Mouse (Mus musculus) ES-E14 (cell line): ENCODE measurements at regions not wholly inside any gene's neighbourhood (a gene's known extent, or its start where the extent isn't known, plus 50 kb on each side); places are given as distances from the start of the nearest gene placed in this dataset.

Experiments used
- HCFC1 ChIP-seq: IDR thresholded peaks from 2 replicates; pipeline ENCODE4 v1.6.1; 2012; ENCODE audit warnings: low read length, inconsistent platforms, borderline replicate concordance; ENCODE audit not compliant: insufficient read depth
- MAFK ChIP-seq: IDR thresholded peaks from 2 replicates; pipeline ENCODE4 v1.6.1; 2014; ENCODE audit warnings: mild to moderate bottlenecking, low read depth, low read length, inconsistent platforms; ENCODE audit not compliant: insufficient read depth
- ZNF384 ChIP-seq: IDR thresholded peaks from 2 replicates; pipeline ENCODE4 v1.6.1; 2012; ENCODE audit warnings: low read depth, low read length, inconsistent platforms

DNA sequence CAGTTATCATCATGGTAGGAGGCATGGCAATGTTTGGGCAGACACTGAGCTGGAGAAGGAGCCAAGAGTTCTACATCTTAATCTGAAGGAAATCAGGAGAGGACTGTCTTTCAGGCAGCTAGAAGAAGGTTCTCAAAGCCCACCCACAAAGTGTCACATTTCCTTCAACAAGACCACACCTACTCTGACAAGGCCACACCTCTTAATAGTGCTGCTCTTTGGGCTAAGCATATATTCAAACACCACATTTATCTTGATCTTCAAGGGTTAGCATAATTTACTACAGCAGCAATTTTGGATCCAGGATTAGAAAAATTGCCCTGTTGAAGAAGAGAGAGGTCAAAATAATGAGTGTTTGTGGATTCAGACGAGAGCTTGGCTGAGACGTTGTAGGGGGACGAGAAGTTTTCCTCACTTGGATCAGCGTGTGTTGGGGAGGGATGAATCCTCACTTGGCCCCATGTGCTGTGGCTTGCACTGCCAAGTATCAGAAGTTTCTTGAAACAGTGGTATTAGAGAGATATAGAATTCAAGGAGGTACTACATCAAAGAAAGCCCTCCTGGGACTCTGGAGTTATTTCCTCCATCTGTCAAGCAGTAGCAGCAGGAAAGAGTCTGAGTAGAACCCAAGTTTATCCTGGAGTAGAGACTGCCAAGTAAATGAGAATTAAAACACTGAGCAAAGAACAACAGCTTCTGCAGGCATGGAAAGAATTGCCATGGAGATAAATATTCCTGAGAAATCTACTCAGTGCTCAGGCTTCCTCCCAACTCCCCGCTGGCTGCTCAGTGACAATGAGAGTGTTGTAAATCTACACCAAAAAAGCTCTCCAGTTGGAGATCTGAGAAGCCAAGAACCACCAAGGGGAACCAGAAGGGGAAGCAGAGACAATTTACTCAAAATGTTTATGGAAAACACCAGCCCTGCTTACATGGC lies 549.3 kb downstream of the Dhx35 start:
- TF ChIP-seq HCFC1 (no peak), MAFK (no peak), ZNF384 (no peak)
